Mouse (Mus musculus) bone marrow macrophage, adult 2 months (primary cell): ENCODE measurements at regions not wholly inside any gene's neighbourhood (a gene's known extent, or its start where the extent isn't known, plus 50 kb on each side); places are given as distances from the start of the nearest gene placed in this dataset.

Experiments
- CTCF ChIP-seq: IDR thresholded peaks from 2 replicates; pipeline ENCODE4 v1.5.1; 2012; ENCODE audit warnings: low read depth, mild to moderate bottlenecking, low read length, moderate library complexity
- POLR2A ChIP-seq: IDR thresholded peaks from 2 replicates; pipeline ENCODE4 v1.6.1; 2012; ENCODE audit warnings: mild to moderate bottlenecking, low read depth, low read length, borderline replicate concordance

DNA sequence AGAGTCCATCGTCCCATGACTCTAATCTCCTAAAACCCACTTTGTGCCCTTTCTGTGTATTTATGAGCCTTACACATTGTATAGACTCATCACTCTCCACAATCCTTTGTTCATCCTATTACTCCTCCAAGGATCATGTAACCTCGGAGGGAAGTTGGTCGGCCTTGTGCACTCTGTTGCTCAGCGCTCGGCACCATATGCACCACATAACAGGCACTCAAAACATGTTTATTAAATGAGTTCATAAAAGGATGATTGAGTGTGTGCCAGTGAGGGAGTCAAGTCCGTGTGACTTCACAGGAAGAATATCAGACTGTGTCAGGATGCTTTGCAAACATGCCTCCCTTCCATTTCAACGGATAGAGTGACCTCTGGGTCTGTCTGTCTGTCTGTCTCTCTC lies 858.8 kb downstream of the Gsdmc2 start:
- no peak for TF ChIP-seq CTCF
- TF ChIP-seq POLR2A: no peak
